30 mouse cellular contexts compared by ENCODE assay signal in genomic region chr4:107196454-107196853, GRCm38 (mm10). TPM values are rescaled to one million over a fixed set of nuclear protein-coding genes. Genes with fewer than 3 reads are reported as not detected.
A peak's percentile ranks its signal among the peaks of the same experiment; 100 is the strongest.
DNase-seq lines count a peak whose midpoint lies in the region; ATAC-seq and TF ChIP-seq lines count a peak whose summit lies in the region.
"Had no signal": no experiment of that assay in that cellular context is flagged by ENCODE, and none has a peak within 500 bp of the region (broad histone marks: within the 10 kb centered on the region; RNA-seq: fewer than 3 reads in every experiment).

No protein-coding gene starts in this region.

- no peak overlapping the region for H3K4me2 ChIP-seq in midbrain, embryonic 11.5 days
- no peak overlapping the region for H3K4me2 ChIP-seq in midbrain, embryonic 15.5 days
- no peak overlapping the region for H3K4me2 ChIP-seq in stomach, postnatal 0 days (replicated peaks; ENCODE audit: low read depth)
- H3K4me2 ChIP-seq: embryonic facial prominence, embryonic 13.5 days; embryonic facial prominence, embryonic 15.5 days; forebrain, embryonic 12.5 days had no signal

- no peak overlapping the region for H3K4me3 ChIP-seq in midbrain, embryonic 11.5 days (ENCODE audit: low read depth, low read length)
- no peak overlapping the region for H3K4me3 ChIP-seq in midbrain, embryonic 15.5 days
- no peak overlapping the region for H3K4me3 ChIP-seq in stomach, postnatal 0 days (ENCODE audit: low read depth, low read length)
- H3K4me3 ChIP-seq: embryonic facial prominence, embryonic 13.5 days; embryonic facial prominence, embryonic 15.5 days; erythroblast, embryonic 14.5 days; forebrain, embryonic 10.5 days; forebrain, embryonic 12.5 days had no signal

- H3K9me3 ChIP-seq in midbrain, embryonic 11.5 days (ENCODE audit: control insufficient read depth, low read length) = no peaks in the 10 kb centered on the region
- no peaks in the 10 kb centered on the region for H3K9me3 ChIP-seq in midbrain, embryonic 15.5 days
- no peaks in the 10 kb centered on the region for H3K9me3 ChIP-seq in stomach, postnatal 0 days (ENCODE audit: control insufficient read depth, low read length)
- H3K9me3 ChIP-seq: embryonic facial prominence, embryonic 13.5 days; embryonic facial prominence, embryonic 15.5 days; forebrain, embryonic 10.5 days; forebrain, embryonic 12.5 days; G1E had no signal

- H3K9ac ChIP-seq in midbrain, embryonic 11.5 days (ENCODE audit: low read length) = no peak overlapping the region
- H3K9ac ChIP-seq in midbrain, embryonic 15.5 days = no peak overlapping the region
- H3K9ac ChIP-seq in stomach, postnatal 0 days (ENCODE audit: low read length) = no peak overlapping the region
- H3K9ac ChIP-seq: embryonic facial prominence, embryonic 13.5 days; embryonic facial prominence, embryonic 15.5 days; forebrain, embryonic 12.5 days had no signal

- H3K27me3 ChIP-seq in midbrain, embryonic 11.5 days (ENCODE audit: control insufficient read depth, insufficient read depth, low read length) = no peaks in the 10 kb centered on the region
- H3K27me3 ChIP-seq in midbrain, embryonic 15.5 days (replicated peaks) = no peaks in the 10 kb centered on the region
- no peaks in the 10 kb centered on the region for H3K27me3 ChIP-seq in stomach, postnatal 0 days (ENCODE audit: control insufficient read depth, insufficient read depth, low read length)
- H3K27me3 ChIP-seq: CH12.LX; embryonic facial prominence, embryonic 13.5 days; embryonic facial prominence, embryonic 15.5 days; forebrain, embryonic 12.5 days; Patski had no signal

- TF ChIP-seq EP300 in stomach, postnatal 0 days (optimal IDR thresholded peaks at IDR 0.05) = no peak

- 91% methylated on average over 2 of the region's 2 CpGs for WGBS in midbrain, embryonic 11.5 days
- 96% methylated on average over 2 of the region's 2 CpGs for WGBS in midbrain, embryonic 15.5 days
- WGBS in stomach, postnatal 0 days = 93% methylated on average over 2 of the region's 2 CpGs

- no peak overlapping the region for H3K27ac ChIP-seq in midbrain, embryonic 11.5 days (ENCODE audit: low read depth, low read length)
- no peak overlapping the region for H3K27ac ChIP-seq in midbrain, embryonic 15.5 days
- no peak overlapping the region for H3K27ac ChIP-seq in stomach, postnatal 0 days (replicated peaks)
- H3K27ac ChIP-seq: embryonic facial prominence, embryonic 13.5 days; embryonic facial prominence, embryonic 15.5 days; forebrain, embryonic 10.5 days; forebrain, embryonic 12.5 days had no signal

- H3K4me1 ChIP-seq in midbrain, embryonic 11.5 days (ENCODE audit: control insufficient read depth, insufficient read depth, low read length) = no peaks in the 10 kb centered on the region
- no peaks in the 10 kb centered on the region for H3K4me1 ChIP-seq in midbrain, embryonic 15.5 days
- no peaks in the 10 kb centered on the region for H3K4me1 ChIP-seq in stomach, postnatal 0 days (replicated peaks; ENCODE audit: control insufficient read depth, insufficient read depth)
- H3K4me1 ChIP-seq: embryonic facial prominence, embryonic 13.5 days; embryonic facial prominence, embryonic 15.5 days; forebrain, embryonic 10.5 days; forebrain, embryonic 12.5 days had no signal

- peaks cover 15% of the 10 kb centered on the region for H3K36me3 ChIP-seq in midbrain, embryonic 11.5 days (ENCODE audit: control insufficient read depth, insufficient read depth, low read length)
- H3K36me3 ChIP-seq in midbrain, embryonic 15.5 days (replicated peaks) = peaks cover 48% of the 10 kb centered on the region
- H3K36me3 ChIP-seq in stomach, postnatal 0 days (ENCODE audit: control insufficient read depth, insufficient read depth, low read length) = peaks cover 39% of the 10 kb centered on the region

- DNase-seq in midbrain, embryonic 11.5 days (ENCODE audit: low spot score, missing footprints) = peak; percentile 56
- DNase-seq in CD4-positive helper T cell, adult 2 months (ENCODE audit: low read depth, low spot score) = peak; percentile 53
- peak; percentile 23 for DNase-seq in T-cell, adult 2 months (ENCODE audit: low spot score)
- DNase-seq in lung, postnatal 25 days (ENCODE audit: low spot score) = no peak
- no peak for DNase-seq in stomach, postnatal 0 days (ENCODE audit: low spot score)
- DNase-seq: adrenal gland, adult 2 months; adrenal gland, postnatal 10 days; adrenal gland, postnatal 25 days; cerebellum, adult 11 months; cerebellum, adult 18-20 months; cerebellum, adult 8-10 months; cerebellum, adult 9-11 months; cerebellum, postnatal 14 days; cerebellum, postnatal 36 days; embryo, embryonic 11 days had no signal

- no peak for TF ChIP-seq CTCF in stomach, postnatal 0 days (IDR thresholded peaks at IDR 0.05; ENCODE audit: low read depth)

- no peak for ATAC-seq in midbrain, embryonic 11.5 days (ENCODE audit: low FRiP score)
- no peak for ATAC-seq in midbrain, embryonic 15.5 days (replicated peaks)
- no peak for ATAC-seq in stomach, postnatal 0 days (ENCODE audit: low FRiP score, low TSS enrichment)
- ATAC-seq: CD4-positive, CD25-positive, alpha-beta regulatory T cell, adult 4 months; forebrain, embryonic 14.5 days; forebrain, embryonic 16.5 days; Patski had no signal

RNA-seq across cellular contexts. Expression of gene Ldlrad1, which starts 12.5 kb away (rescaled TPM):
- polyA plus RNA-seq in midbrain, embryonic 11.5 days (2014; fragmentation: Nextera tagmentation; extraction: Ambion mirVana) = not detected in 2 replicates
- not detected in 2 replicates for polyA plus RNA-seq in midbrain, embryonic 15.5 days (2015; fragmentation: Nextera tagmentation; extraction: Ambion mirVana)
- polyA plus RNA-seq in stomach, postnatal 0 days (2015; fragmentation: Nextera tagmentation; extraction: Ambion mirVana) = 0.08 TPM in 2 replicates
- polyA plus RNA-seq: brain, embryonic 14.5 days; C2C12; embryonic facial prominence, embryonic 11.5 days; embryonic facial prominence, embryonic 13.5 days; erythroblast, embryonic 14.5 days; forebrain, embryonic 10.5 days; forebrain, embryonic 12.5 days; forebrain, embryonic 14.5 days; forebrain, embryonic 16.5 days; G1E; Patski had no signal

RNA-seq across cellular contexts. Expression of gene Tceanc2, which starts 17.5 kb away (rescaled TPM):
- polyA plus RNA-seq in midbrain, embryonic 11.5 days (2014; fragmentation: Nextera tagmentation; extraction: Ambion mirVana) = 22.8 and 25.2 TPM in 2 replicates
- polyA plus RNA-seq in midbrain, embryonic 15.5 days (2015; fragmentation: Nextera tagmentation; extraction: Ambion mirVana) = 17.2 and 24.3 TPM in 2 replicates
- polyA plus RNA-seq in stomach, postnatal 0 days (2015; fragmentation: Nextera tagmentation; extraction: Ambion mirVana) = 17.5 and 21.2 TPM in 2 replicates

RNA-seq across cellular contexts. Expression of gene Tmem59, which starts 18.3 kb away (rescaled TPM):
- 344 and 384 TPM in 2 replicates for polyA plus RNA-seq in midbrain, embryonic 11.5 days (2014; fragmentation: Nextera tagmentation; extraction: Ambion mirVana)
- 346 TPM in 2 replicates for polyA plus RNA-seq in midbrain, embryonic 15.5 days (2015; fragmentation: Nextera tagmentation; extraction: Ambion mirVana)
- polyA plus RNA-seq in stomach, postnatal 0 days (2015; fragmentation: Nextera tagmentation; extraction: Ambion mirVana) = 473 and 483 TPM in 2 replicates

RNA-seq across cellular contexts. Expression of gene Lrrc42, which starts 56.9 kb away (rescaled TPM):
- polyA plus RNA-seq in midbrain, embryonic 11.5 days (2014; fragmentation: Nextera tagmentation; extraction: Ambion mirVana) = 69.8 and 70.0 TPM in 2 replicates
- 48.2 and 52.9 TPM in 2 replicates for polyA plus RNA-seq in midbrain, embryonic 15.5 days (2015; fragmentation: Nextera tagmentation; extraction: Ambion mirVana)
- 28.1 and 29.3 TPM in 2 replicates for polyA plus RNA-seq in stomach, postnatal 0 days (2015; fragmentation: Nextera tagmentation; extraction: Ambion mirVana)

RNA-seq across cellular contexts. Expression of gene Hspb11, which starts 56.9 kb away (rescaled TPM):
- 27.2 and 30.2 TPM in 2 replicates for polyA plus RNA-seq in midbrain, embryonic 11.5 days (2014; fragmentation: Nextera tagmentation; extraction: Ambion mirVana)
- polyA plus RNA-seq in midbrain, embryonic 15.5 days (2015; fragmentation: Nextera tagmentation; extraction: Ambion mirVana) = 30.7 and 34.5 TPM in 2 replicates
- 32.7 and 33.0 TPM in 2 replicates for polyA plus RNA-seq in stomach, postnatal 0 days (2015; fragmentation: Nextera tagmentation; extraction: Ambion mirVana)

Comparison
In these comparisons a context has a peak if more than half of its experiments do, and no peak if none do; other contexts are left out.
1. DNase-seq: peak in midbrain, embryonic 11.5 days (single experiment), CD4-positive helper T cell, adult 2 months (single experiment) and T-cell, adult 2 months (single experiment); none in lung, postnatal 25 days (single experiment) and stomach, postnatal 0 days (single experiment).